Mouse (Mus musculus) testis, adult 2 months (tissue): Measurements from ENCODE around the gene Ifna6.

Experiments
- CTCF ChIP-seq: fragments of 200-500 bp; IDR thresholded peaks from 2 replicates; pipeline ENCODE4 v1.5.1; 2012; ENCODE audit warnings: low read depth, mild to moderate bottlenecking, inconsistent platforms, low read length, moderate library complexity; ENCODE audit not compliant: control insufficient read depth, insufficient read depth, insufficient replicate concordance
- POLR2A ChIP-seq: fragments of 200-500 bp; IDR thresholded peaks from 2 replicates; pipeline ENCODE4 v1.6.1; 2012; ENCODE audit warnings: low read depth, mild to moderate bottlenecking, inconsistent platforms, low read length, moderate library complexity; ENCODE audit not compliant: control insufficient read depth

DNA sequence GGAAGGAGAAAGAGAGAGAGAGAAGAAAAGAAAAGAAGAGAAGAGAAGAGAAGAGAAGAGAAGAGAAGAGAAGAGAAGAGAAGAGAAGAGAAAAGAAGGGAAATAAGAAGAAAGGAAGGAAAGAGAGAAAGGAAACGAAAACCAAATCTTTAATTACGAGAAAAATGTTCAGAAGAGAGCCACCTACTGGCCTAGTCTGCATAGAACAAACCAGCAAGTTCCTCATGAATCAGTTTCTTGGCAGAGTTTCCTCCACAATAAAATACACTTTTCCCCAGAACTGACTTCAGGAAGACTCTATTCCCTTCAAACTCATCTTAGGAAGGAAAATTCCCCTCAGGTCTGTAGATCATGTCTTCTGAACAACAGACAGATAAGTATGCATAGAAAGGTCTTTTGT is 18.1 kb downstream of the Ifna6 start:
- no peak for TF ChIP-seq CTCF
- no peak for TF ChIP-seq POLR2A
